Comparison of ENCODE assay signal across 17 mouse cellular contexts in the genomic region with DNA sequence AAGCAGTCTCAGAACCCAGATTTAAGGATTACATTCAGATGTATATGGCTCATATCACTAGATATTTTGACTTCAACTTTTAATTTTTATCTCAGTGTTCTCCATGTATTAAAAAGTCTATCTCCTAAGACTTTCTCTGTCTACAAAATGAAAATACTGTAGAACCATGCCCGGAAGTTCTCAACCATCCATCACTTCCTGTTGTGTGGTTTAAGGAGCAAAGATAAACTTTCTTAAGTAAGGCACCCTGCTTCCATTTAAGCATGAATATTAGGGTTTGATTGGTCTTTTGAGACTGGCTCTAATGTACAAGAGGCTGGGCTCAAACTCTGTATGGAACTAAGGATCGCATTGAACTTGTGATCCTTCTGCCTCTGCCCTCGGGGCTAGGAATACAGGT.
"Had no signal": no experiment of that assay in that cellular context is flagged by ENCODE, and none has a peak within 500 bp of the region (broad histone marks: within the 10 kb centered on the region; RNA-seq: fewer than 3 reads in every experiment).

No protein-coding gene starts in this region.

- ATAC-seq: hindbrain, postnatal 0 days; intestine, embryonic 16.5 days; liver, embryonic 12.5 days had no signal

- DNase-seq: gastrocnemius, postnatal 14 days; gastrocnemius, postnatal 36 days; heart, adult 11 months; heart, adult 2 months; heart, postnatal 14 days; heart, postnatal 36 days; kidney, adult 11 months; kidney, adult 2 months; kidney, adult 9 months; kidney, postnatal 14 days; kidney, postnatal 36 days; layer of hippocampus, adult 9-11 months; layer of hippocampus, postnatal 36 days; left cerebral cortex, postnatal 4 days had no signal
